Mouse (Mus musculus) bone marrow macrophage, adult 2 months (primary cell): ENCODE data around the gene Cmtm2a. TPM values are rescaled to one million over a fixed set of nuclear protein-coding genes. Genes with fewer than 3 reads are reported as not detected.
"Not testable (repeated sequence)": the region's sequence is repeated elsewhere in the genome, so short reads cannot be mapped to it uniquely, and the experiment has no call there.

ENCODE experiments used
- H3K27ac ChIP-seq: 2 replicates; pipeline ENCODE4 v1.5.1; 2012; ENCODE audit warnings: low read depth, low read length; ENCODE audit not compliant: insufficient read depth
- H3K4me1 ChIP-seq: 2 replicates; pipeline ENCODE4 v1.6.1; 2012; ENCODE audit warnings: low read length; ENCODE audit not compliant: control insufficient read depth, insufficient read depth
- H3K4me3 ChIP-seq: 2 replicates; pipeline ENCODE4 v1.5.1; 2012; ENCODE audit warnings: mild to moderate bottlenecking, low read length, moderate library complexity; ENCODE audit not compliant: insufficient read depth
- CTCF ChIP-seq: IDR thresholded peaks from 2 replicates; pipeline ENCODE4 v1.5.1; 2012; ENCODE audit warnings: low read depth, mild to moderate bottlenecking, low read length, moderate library complexity
- POLR2A ChIP-seq: IDR thresholded peaks from 2 replicates; pipeline ENCODE4 v1.6.1; 2012; ENCODE audit warnings: mild to moderate bottlenecking, low read depth, low read length, borderline replicate concordance
- polyA plus RNA-seq: library from polyadenylated mRNA; stranded (reverse); fragments of >200 nt; gene quantifications from 2 replicates; pipeline ENCODE4 v1.2.4, GENCODE M21; 2012; ENCODE audit not compliant: missing spikeins, insufficient read depth, insufficient read length

Cmtm2a gene
- polyA plus RNA-seq, 1 experiment, result not detected

GRCm38 (mm10) chr8:104333786-104334185 is 40.8 kb upstream of the Cmtm2a start:
- H3K4me1 ChIP-seq, result peaks cover 23% of the 10 kb centered on the region
- TF ChIP-seq CTCF, result no peak
- TF ChIP-seq POLR2A, result no peak
- no peak overlapping the region for H3K4me3 ChIP-seq
- H3K27ac ChIP-seq, result peak overlapping the region; percentile 90

GRCm38 (mm10) chr8:104332665-104333631 is 40.0 kb upstream of the Cmtm2a start:
- peaks cover 15% of the 10 kb centered on the region for H3K4me1 ChIP-seq
- no peak overlapping the region for H3K4me3 ChIP-seq
- peak overlapping the region; percentile 90 for H3K27ac ChIP-seq
- TF ChIP-seq POLR2A (no peak), CTCF (no peak)

- H3K4me3 ChIP-seq, H3K27ac ChIP-seq, H3K4me1 ChIP-seq: not testable (repeated sequence)
Observed at GRCm38 (mm10) chr8:104321930-104322329, 28.9 kb upstream of the Cmtm2a start, which contains the start of gene Cmtm2b. Cmtm2b (plus strand) TSS chr8:104322230.

- not testable (repeated sequence) for H3K4me3 ChIP-seq, H3K4me1 ChIP-seq, H3K27ac ChIP-seq
Observed at GRCm38 (mm10) chr8:104321267-104321666, 28.3 kb upstream of the Cmtm2a start, which contains the start of gene Gm11020. Gm11020 (plus strand) TSS chr8:104321567.

GRCm38 (mm10) chr8:104313311-104313710 is 20.3 kb upstream of the Cmtm2a start:
- no peak overlapping the region for H3K27ac ChIP-seq
- peaks cover 2% of the 10 kb centered on the region for H3K4me1 ChIP-seq
- TF ChIP-seq CTCF, result no peak
- no peak for TF ChIP-seq POLR2A
- no peak overlapping the region for H3K4me3 ChIP-seq

GRCm38 (mm10) chr8:104312023-104312422 is 19.0 kb upstream of the Cmtm2a start:
- H3K4me1 ChIP-seq, H3K4me3 ChIP-seq, H3K27ac ChIP-seq: not testable (repeated sequence)

GRCm38 (mm10) chr8:104309441-104310155 is 16.6 kb upstream of the Cmtm2a start, which contains the start of the genes Gm45711 and Cmtm1:
Gm45711 (minus strand) TSS chr8:104310081.
Cmtm1 (minus strand) TSS chr8:104310145.
- not testable (repeated sequence) for H3K4me3 ChIP-seq, H3K27ac ChIP-seq, H3K4me1 ChIP-seq

GRCm38 (mm10) chr8:104308341-104308740 is 15.4 kb upstream of the Cmtm2a start:
- H3K27ac ChIP-seq, H3K4me3 ChIP-seq, H3K4me1 ChIP-seq: not testable (repeated sequence)

- Histone ChIP-seq H3K4me1 (peaks cover 3% of the 10 kb centered on the region), H3K4me3 (no peak overlapping the region), H3K27ac (no peak overlapping the region)
- TF ChIP-seq POLR2A (no peak), CTCF (no peak)
Observed at GRCm38 (mm10) chr8:104304962-104305361, 12.0 kb upstream of the Cmtm2a start.

- not testable (repeated sequence) for H3K4me3 ChIP-seq, H3K4me1 ChIP-seq, H3K27ac ChIP-seq
Observed at GRCm38 (mm10) chr8:104302536-104302935, 9.6 kb upstream of the Cmtm2a start.

- H3K27ac ChIP-seq, result not testable (repeated sequence)
Observed at GRCm38 (mm10) chr8:104301577-104301976, 8.6 kb upstream of the Cmtm2a start.

More at GRCm38 (mm10) chr8:104301577-104301976, 8.6 kb upstream of the Cmtm2a start:
- H3K4me1 ChIP-seq, H3K4me3 ChIP-seq: not testable (repeated sequence)
